Mouse (Mus musculus): ENCODE measurements around the gene Dnaic1. TPM values are rescaled to one million over a fixed set of nuclear protein-coding genes. Genes with fewer than 3 reads are reported as not detected.

The Dnaic1 gene
- polyA plus RNA-seq (2012; rRNA removed) = 1.3 and 1.6 TPM in 2 replicates

GRCm38 (mm10) chr4:41569411-41569885 is at the start of gene Dnaic1, which contains the start of gene Fam219a:
Dnaic1 (plus strand) TSS chr4:41569775.
Fam219a (minus strand) TSS chr4:41569538.

DNA sequence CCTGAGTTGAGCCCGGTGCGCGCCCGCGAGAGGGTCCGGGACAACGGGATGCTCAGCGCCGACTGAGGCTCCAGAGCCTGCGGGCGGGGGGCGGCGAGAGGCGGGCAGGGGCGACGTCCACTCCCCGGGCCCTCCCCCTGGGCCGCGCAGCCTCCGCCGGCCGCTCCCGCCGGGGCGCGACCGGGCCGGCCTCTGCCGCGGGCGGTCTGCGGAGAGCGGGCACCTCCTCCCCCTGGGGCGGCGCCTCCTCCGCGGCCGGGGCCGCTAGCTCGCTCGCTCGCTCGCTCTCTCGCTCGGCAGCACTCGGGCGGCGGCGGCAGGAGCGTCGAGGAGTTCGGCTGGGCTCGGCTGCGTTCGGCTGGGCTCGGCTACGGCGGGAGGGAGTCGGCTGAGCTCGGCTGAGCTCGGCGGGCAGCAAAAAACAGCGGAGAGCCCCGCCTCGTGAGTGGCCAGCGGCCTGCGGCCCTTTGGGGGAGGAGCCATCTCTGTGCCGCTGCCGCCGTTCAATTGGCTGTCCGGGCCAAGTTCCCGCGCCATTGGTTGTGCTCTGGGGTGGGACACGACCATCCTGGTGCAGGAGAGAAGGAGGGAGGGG is 70.4 kb downstream of the Dnaic1 start, which contains the start of gene Enho:
Gene Enho, minus strand, starts transcription at position 412 of the 595 bp plus-strand sequence.

Other genes with a start within 250 kb of the Dnaic1 start
- 16.5 and 18.8 TPM in 2 replicates for gene Ubap1, start 220.8 kb upstream of the Dnaic1 start, polyA plus RNA-seq (2012; rRNA removed)
- gene Kif24, start 104.9 kb upstream of the Dnaic1 start, polyA plus RNA-seq (2012; rRNA removed) = 3.6 and 4.6 TPM in 2 replicates
- gene Nudt2, start 104.6 kb upstream of the Dnaic1 start, polyA plus RNA-seq (2012; rRNA removed) = 14.3 and 14.6 TPM in 2 replicates
- gene AI464131, start 66.7 kb upstream of the Dnaic1 start, polyA plus RNA-seq (2012; rRNA removed) = 0.50 and 0.59 TPM in 2 replicates
- not detected in 2 replicates for gene 1110017D15Rik, start 52.4 kb upstream of the Dnaic1 start, polyA plus RNA-seq (2012; rRNA removed)
- gene Fam219a, start 237 bp upstream of the Dnaic1 start, polyA plus RNA-seq (2012; rRNA removed) = 1.6 and 1.8 TPM in 2 replicates
- 1.1 and 1.3 TPM in 2 replicates for gene Enho, start 70.5 kb downstream of the Dnaic1 start, polyA plus RNA-seq (2012; rRNA removed)
- gene Cntfr, start 127.3 kb downstream of the Dnaic1 start, polyA plus RNA-seq (2012; rRNA removed) = 0.69 and 0.75 TPM in 2 replicates
- gene Il11ra1, start 130.2 kb downstream of the Dnaic1 start, polyA plus RNA-seq (2012; rRNA removed) = 13.2 and 13.6 TPM in 2 replicates
- 22.3 and 26.0 TPM in 2 replicates for gene Rpp25l, start 143.8 kb downstream of the Dnaic1 start, polyA plus RNA-seq (2012; rRNA removed)
- gene Dctn3, start 153.4 kb downstream of the Dnaic1 start, polyA plus RNA-seq (2012; rRNA removed) = 37.2 and 43.0 TPM in 2 replicates
- gene Arid3c, start 161.4 kb downstream of the Dnaic1 start, polyA plus RNA-seq (2012; rRNA removed) = not detected in 2 replicates
- 21.6 and 24.6 TPM in 2 replicates for gene Galt, start 185.5 kb downstream of the Dnaic1 start, polyA plus RNA-seq (2012; rRNA removed)
- 22.4 and 26.2 TPM in 2 replicates for gene Sigmar1, start 186.4 kb downstream of the Dnaic1 start, polyA plus RNA-seq (2012; rRNA removed)
- gene Ccl27a, start 204.5 kb downstream of the Dnaic1 start, polyA plus RNA-seq (2012; rRNA removed) = 8.5 and 9.4 TPM in 2 replicates

All from liver, embryonic 14 days (tissue).